Mouse (Mus musculus): ENCODE data around the gene Trim69.
"Not testable (repeated sequence)": the region's sequence is repeated elsewhere in the genome, so short reads cannot be mapped to it uniquely, and the experiment has no call there.

Gene Trim69

DNA sequence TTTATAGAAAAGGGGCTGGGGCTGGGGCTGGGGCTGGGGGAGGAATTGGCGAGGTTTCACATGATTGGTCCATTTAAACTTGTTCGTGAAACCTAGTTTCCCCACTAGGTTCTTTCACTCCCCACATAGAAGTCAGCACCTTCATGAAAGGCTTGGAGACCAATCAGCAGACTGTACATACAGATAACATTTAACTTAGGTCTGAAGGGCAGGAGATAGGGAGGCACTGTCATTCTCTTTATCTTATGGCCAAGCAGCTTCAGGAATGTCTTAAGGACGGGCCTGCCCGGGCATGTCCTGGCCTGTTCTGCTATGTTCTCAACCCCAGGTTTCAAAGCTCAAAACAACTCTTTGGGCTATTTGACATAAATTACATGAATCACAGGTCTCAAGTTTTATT, 56.6 kb downstream of the Trim69 start:
- DNase-seq: not testable (repeated sequence)

DNA sequence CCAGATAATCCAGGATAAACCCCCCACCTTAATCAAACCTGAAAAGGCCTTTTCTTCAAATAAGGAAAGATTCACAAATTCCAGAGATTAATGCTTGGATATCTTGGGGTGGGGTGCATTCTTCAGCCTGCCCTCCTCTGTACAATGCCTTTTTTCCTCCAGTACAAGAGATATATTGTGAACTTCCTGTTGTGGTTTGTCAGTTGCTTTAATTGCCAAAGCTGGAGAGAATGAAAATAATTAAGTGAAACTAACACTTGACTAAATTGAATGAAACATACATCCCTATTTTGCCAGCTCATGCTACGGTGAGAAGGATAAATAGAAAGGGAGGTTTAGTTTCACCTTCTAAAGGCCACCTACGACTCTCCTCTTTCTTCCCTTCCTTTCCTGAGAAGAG, 57.7 kb downstream of the Trim69 start:
- no peak for DNase-seq

DNA sequence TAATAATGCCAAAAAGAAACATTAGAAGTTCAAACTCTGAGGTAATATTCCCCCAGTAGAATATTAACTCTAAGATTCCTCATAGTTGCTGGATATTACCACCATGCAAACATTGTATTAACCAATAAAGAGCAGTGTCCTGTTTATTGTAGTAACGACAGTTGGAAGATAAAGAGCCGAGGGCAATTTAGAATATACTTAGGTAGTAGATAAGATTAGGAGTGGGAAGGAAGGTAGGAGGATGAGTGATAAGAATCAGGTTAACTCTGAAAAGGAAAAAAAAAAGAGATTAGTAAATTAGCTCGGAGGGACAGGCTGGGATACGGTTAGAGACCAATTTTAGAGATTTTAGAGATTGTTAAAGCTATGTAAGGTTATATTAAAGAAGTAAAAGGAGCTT, 60.9 kb downstream of the Trim69 start:
- no peak for DNase-seq

- DNase-seq: no peak
These were observed 61.3 kb downstream of the Trim69 start for GRCm38 (mm10) chr2:122221798-122222197.

GRCm38 (mm10) chr2:122222272-122222671, 61.8 kb downstream of the Trim69 start:
- no peak for DNase-seq

DNA sequence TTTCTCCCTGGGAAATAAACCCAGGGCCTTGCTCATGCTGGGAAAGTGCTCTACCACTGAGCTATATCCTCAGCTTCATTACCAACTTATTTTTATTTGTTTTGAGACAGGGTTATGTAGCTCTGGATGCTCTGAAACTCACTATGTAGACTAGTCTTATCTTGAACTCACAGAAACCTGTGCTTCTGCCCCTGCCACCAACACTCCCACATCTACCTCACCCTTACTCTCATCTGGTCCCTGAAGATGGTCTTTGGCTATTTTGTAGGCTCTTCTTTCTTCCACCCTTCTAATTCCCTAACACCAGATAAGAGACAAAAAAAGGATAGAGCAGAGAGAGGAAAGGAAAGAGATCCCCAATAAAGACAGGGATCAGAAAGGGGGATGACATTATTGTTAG, 63.2 kb downstream of the Trim69 start:
- no peak for DNase-seq
